In the genomic region with DNA sequence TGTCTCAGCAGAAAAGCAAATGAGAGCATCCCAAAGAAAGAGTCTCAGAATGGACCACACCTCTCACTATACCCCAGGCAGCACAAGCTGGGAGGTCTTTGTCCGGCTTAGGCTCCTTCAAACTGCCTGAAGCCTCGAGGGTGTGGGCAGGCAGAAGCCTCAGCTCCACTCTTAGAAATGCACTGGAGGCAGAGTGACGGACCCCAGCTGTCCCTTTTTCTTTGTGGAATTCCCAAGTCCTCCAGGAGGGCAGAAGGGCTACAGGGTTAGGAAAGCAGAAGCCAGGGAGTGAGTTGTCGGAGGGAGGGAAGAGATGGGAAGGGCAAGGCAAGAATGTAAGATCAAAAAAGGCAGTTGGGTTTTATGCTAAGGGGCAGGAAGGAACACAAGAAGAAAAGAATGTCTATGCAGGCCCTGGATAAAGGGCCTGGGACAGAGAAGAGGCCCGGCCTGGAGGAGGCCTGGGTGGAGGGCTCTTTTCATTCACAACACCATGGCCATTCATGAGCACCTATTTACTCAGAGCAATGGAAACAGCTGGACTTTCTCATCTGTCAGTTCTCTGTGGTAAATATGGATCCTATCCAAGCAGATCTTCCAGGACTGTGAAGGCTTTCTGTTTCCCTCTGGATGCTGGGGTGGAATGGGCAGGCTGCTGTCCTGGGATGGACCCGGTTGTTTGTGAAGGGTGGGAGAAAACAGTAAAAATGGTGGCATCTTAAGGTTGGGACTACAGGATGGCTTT, we compare ENCODE assay signal across 20 mouse cellular contexts. TPM values are rescaled to one million over a fixed set of nuclear protein-coding genes. Genes with fewer than 3 reads are reported as not detected.
DNase-seq lines count a peak whose midpoint lies in the region; ATAC-seq and TF ChIP-seq lines count a peak whose summit lies in the region.
"Had no signal": no experiment of that assay in that cellular context is flagged by ENCODE, and none has a peak within 500 bp of the region (broad histone marks: within the 10 kb centered on the region; RNA-seq: fewer than 3 reads in every experiment).

No protein-coding gene starts in this region.

- no peaks in the 10 kb centered on the region for H3K9me3 ChIP-seq in heart, embryonic 10.5 days
- H3K9me3 ChIP-seq in ES-Bruce4 (replicated peaks; ENCODE audit: control insufficient read depth, insufficient read depth, low read length, poor library complexity, severe bottlenecking): no peaks in the 10 kb centered on the region
- H3K9me3 ChIP-seq in kidney, embryonic 14.5 days (ENCODE audit: control insufficient read depth, low read length): no peaks in the 10 kb centered on the region
- H3K9me3 ChIP-seq: embryonic facial prominence, embryonic 12.5 days; forebrain, embryonic 15.5 days; limb, embryonic 13.5 days; neural tube, embryonic 13.5 days had no signal

- no peak overlapping the region for H3K9ac ChIP-seq in ES-Bruce4 (ENCODE audit: low read depth, poor library complexity, severe bottlenecking)
- no peak overlapping the region for H3K9ac ChIP-seq in kidney, embryonic 14.5 days (ENCODE audit: low read depth, low read length)
- H3K9ac ChIP-seq: embryonic facial prominence, embryonic 12.5 days; forebrain, embryonic 15.5 days; limb, embryonic 13.5 days; neural tube, embryonic 13.5 days had no signal

- H3K4me1 ChIP-seq in heart, embryonic 10.5 days: peaks cover 5% of the 10 kb centered on the region
- H3K4me1 ChIP-seq in ES-Bruce4 (ENCODE audit: control insufficient read depth, insufficient read depth, low read length): peaks cover 13% of the 10 kb centered on the region
- H3K4me1 ChIP-seq in kidney, embryonic 14.5 days (ENCODE audit: control insufficient read depth, insufficient read depth, low read length): peaks cover 6% of the 10 kb centered on the region; the same call in 1 of the 2 replicates
- H3K4me1 ChIP-seq: forebrain, embryonic 15.5 days; neural tube, embryonic 13.5 days had no signal

- WGBS in heart, embryonic 10.5 days: 50% methylated on average over 6 of the region's 6 CpGs
- WGBS in kidney, embryonic 14.5 days: 40% methylated on average over 6 of the region's 6 CpGs

- no peak overlapping the region for H3K4me3 ChIP-seq in heart, embryonic 10.5 days
- H3K4me3 ChIP-seq in ES-Bruce4 (ENCODE audit: low read depth, low read length): peak overlapping the region; percentile 31
- H3K4me3 ChIP-seq in kidney, embryonic 14.5 days (ENCODE audit: low read length): no peak overlapping the region
- H3K4me3 ChIP-seq: embryonic facial prominence, embryonic 12.5 days; forebrain, embryonic 15.5 days; limb, embryonic 13.5 days; neural tube, embryonic 13.5 days had no signal

- no peak for TF ChIP-seq POLR2A in ES-Bruce4 (IDR thresholded peaks at IDR 0.05; ENCODE audit: insufficient read depth, low read length)

- peaks cover 6% of the 10 kb centered on the region; the same call in 1 of the 2 replicates for H3K27me3 ChIP-seq in heart, embryonic 10.5 days (ENCODE audit: insufficient read depth, poor library complexity, severe bottlenecking)
- H3K27me3 ChIP-seq in ES-Bruce4 (ENCODE audit: control insufficient read depth, insufficient read depth, low read length, poor library complexity, severe bottlenecking): no peaks in the 10 kb centered on the region
- no peaks in the 10 kb centered on the region for H3K27me3 ChIP-seq in kidney, embryonic 14.5 days (ENCODE audit: control insufficient read depth, insufficient read depth, low read length)
- H3K27me3 ChIP-seq: embryonic facial prominence, embryonic 12.5 days; forebrain, embryonic 15.5 days; limb, embryonic 13.5 days; neural tube, embryonic 13.5 days had no signal

- peak; percentile 95 for TF ChIP-seq EP300 in ES-Bruce4 (IDR thresholded peaks at IDR 0.05; ENCODE audit: insufficient read depth, low read depth, low read length)

- intact Hi-C loops in heart, postnatal 36 days (cut with DNase I): no loop called here

- TF ChIP-seq CTCF in ES-Bruce4 (IDR thresholded peaks at IDR 0.05; ENCODE audit: low read depth, low read length): no peak

- peak; percentile 81 for ATAC-seq in kidney, embryonic 14.5 days (ENCODE audit: low FRiP score, low TSS enrichment)
- ATAC-seq: forebrain, embryonic 15.5 days; hindbrain, embryonic 16.5 days; Patski had no signal

- DNase-seq in heart, embryonic 10.5 days (ENCODE audit: low spot score): peak; percentile 79
- DNase-seq in heart, postnatal 36 days: no peak
- peak; percentile 31 for DNase-seq in lung, postnatal 25 days (ENCODE audit: low spot score)
- no peak for DNase-seq in right cerebral cortex, adult 18-20 months
- DNase-seq in thymus, postnatal 0 days (ENCODE audit: low spot score): no peak
- DNase-seq in thymus, postnatal 36 days: no peak
- DNase-seq: adrenal gland, postnatal 25 days; cerebellum, adult 2 months; gastrocnemius, postnatal 36 days; right cerebral cortex, postnatal 14 days had no signal

- no peak overlapping the region for H3K4me2 ChIP-seq in kidney, embryonic 14.5 days (replicated peaks; ENCODE audit: low read depth, low read length)
- H3K4me2 ChIP-seq: embryonic facial prominence, embryonic 12.5 days; forebrain, embryonic 15.5 days; limb, embryonic 13.5 days; neural tube, embryonic 13.5 days had no signal

- H3K27ac ChIP-seq in heart, embryonic 10.5 days: no peak overlapping the region
- peak overlapping the region; percentile 98 for H3K27ac ChIP-seq in ES-Bruce4 (ENCODE audit: insufficient read depth, low read length)
- H3K27ac ChIP-seq in kidney, embryonic 14.5 days (ENCODE audit: low read depth, low read length): peak overlapping the region; percentile 62; the same call in 1 of the 2 replicates
- H3K27ac ChIP-seq: embryonic facial prominence, embryonic 12.5 days; forebrain, embryonic 15.5 days; limb, embryonic 13.5 days; neural tube, embryonic 13.5 days had no signal

- H3K36me3 ChIP-seq in heart, embryonic 10.5 days: no peaks in the 10 kb centered on the region
- H3K36me3 ChIP-seq in ES-Bruce4 (ENCODE audit: control insufficient read depth, insufficient read depth, low read length, poor library complexity, severe bottlenecking): no peaks in the 10 kb centered on the region
- H3K36me3 ChIP-seq in kidney, embryonic 14.5 days (ENCODE audit: control insufficient read depth, insufficient read depth, low read length): no peaks in the 10 kb centered on the region
- H3K36me3 ChIP-seq: embryonic facial prominence, embryonic 12.5 days; forebrain, embryonic 15.5 days; limb, embryonic 13.5 days; neural tube, embryonic 13.5 days had no signal

RNA-seq across cellular contexts. Expression of gene Tmprss5, which starts 29.6 kb away (rescaled TPM):
- polyA plus RNA-seq in heart, embryonic 10.5 days (2016; fragmentation: Nextera tagmentation; extraction: Ambion mirVana): 0.14 and 0.39 TPM in 2 replicates
- under 1 TPM in 1 of 2 experiments, not detected in 1; 0.28 TPM for total RNA-seq in heart, postnatal 36 days (2021)
- polyA plus RNA-seq in ES-Bruce4 (2011; ENCODE audit: insufficient read depth, insufficient read length, low read depth, missing spikeins): 0.85 and 1.6 TPM in 2 replicates
- polyA plus RNA-seq in kidney, embryonic 14.5 days (2014; fragmentation: Nextera tagmentation; extraction: Ambion mirVana): 0.19 and 0.26 TPM in 2 replicates
- 0.10 TPM in 1 of 2 replicates, not detected in the other for polyA plus RNA-seq in thymus, postnatal 0 days (2015; fragmentation: Nextera tagmentation; extraction: Ambion mirVana)
- total RNA-seq: megakaryocyte, adult 5-6 weeks had no signal
- polyA plus RNA-seq: C2C12, Patski had no signal

RNA-seq across cellular contexts. Expression of gene Zw10, which starts 55.2 kb away (rescaled TPM):
- 33.4 and 37.7 TPM in 2 replicates for polyA plus RNA-seq in heart, embryonic 10.5 days (2016; fragmentation: Nextera tagmentation; extraction: Ambion mirVana)
- total RNA-seq in heart, postnatal 36 days (2021): 10 to 100 TPM; 10.4 to 11.8 TPM
- 25.5 and 29.2 TPM in 2 replicates for polyA plus RNA-seq in ES-Bruce4 (2011; ENCODE audit: insufficient read depth, insufficient read length, low read depth, missing spikeins)
- 30.2 and 48.2 TPM in 2 replicates for polyA plus RNA-seq in kidney, embryonic 14.5 days (2014; fragmentation: Nextera tagmentation; extraction: Ambion mirVana)
- polyA plus RNA-seq in thymus, postnatal 0 days (2015; fragmentation: Nextera tagmentation; extraction: Ambion mirVana): 39.3 and 40.5 TPM in 2 replicates

Comparison
In these comparisons a context has a peak if more than half of its experiments do, and no peak if none do; other contexts are left out.
1. DNase-seq: peak in heart, embryonic 10.5 days (single experiment) and lung, postnatal 25 days (single experiment); none in heart, postnatal 36 days (0 of 2), right cerebral cortex, adult 18-20 months (single experiment), thymus, postnatal 0 days (single experiment) and thymus, postnatal 36 days (0 of 2).